Mouse (Mus musculus) left cerebral cortex, postnatal 14 days (tissue): ENCODE results near the gene Med27. TPM values are rescaled to one million over a fixed set of nuclear protein-coding genes. Genes with fewer than 3 reads are reported as not detected.

Experiments used
- DNase-seq, 2 experiments: peaks; one replicate each; pipeline ENCODE4 v3.0.0; 2021 to 2022; ENCODE audit warnings: low spot score in 2 of 2, mixed read lengths in 1 of 2
- intact Hi-C: fragments of 180-260 bp; cut with DNase I; formaldehyde crosslinking; loops from one replicate; pipeline ENCODE4 v1.15.1; 2025
- total RNA-seq, 2 experiments: library from RNA; stranded (reverse); gene quantifications; 2 replicates each; pipeline ENCODE4 v1.2.3; 2021

Gene Med27
- total RNA-seq, 2 experiments from 2014 or later = 34.6 to 35.6 TPM

DNA sequence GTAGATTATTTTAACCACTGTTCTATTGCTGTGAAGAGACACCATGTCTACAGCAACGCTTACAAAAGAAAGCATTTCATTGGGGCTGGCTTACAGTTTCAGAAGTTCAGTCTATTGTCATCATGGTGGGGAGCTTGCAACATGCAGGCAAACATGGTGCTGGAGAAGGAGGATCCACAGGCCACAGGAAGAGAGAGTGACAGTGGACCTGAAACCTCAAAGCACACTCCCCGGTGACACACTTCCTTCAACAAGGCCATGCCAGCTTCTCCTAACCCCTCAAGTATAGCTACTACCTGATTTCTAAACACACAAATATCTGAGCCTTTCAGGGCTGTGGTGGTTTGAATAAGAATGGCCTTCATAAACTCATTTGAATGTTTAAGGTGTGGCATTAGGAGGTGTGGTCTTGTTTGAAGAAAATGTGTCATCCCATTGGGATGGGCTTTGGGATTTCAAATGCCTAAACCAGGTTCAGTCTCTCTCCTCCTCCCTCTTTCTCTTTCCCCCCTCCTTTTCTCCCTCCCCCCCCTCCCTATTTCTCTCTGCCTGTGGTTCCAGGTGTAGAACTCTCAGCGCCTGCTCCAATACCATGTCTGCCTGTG, 111.8 kb downstream of the Med27 start:
- no peak for DNase-seq
- intact Hi-C loops = no loop called here

DNA sequence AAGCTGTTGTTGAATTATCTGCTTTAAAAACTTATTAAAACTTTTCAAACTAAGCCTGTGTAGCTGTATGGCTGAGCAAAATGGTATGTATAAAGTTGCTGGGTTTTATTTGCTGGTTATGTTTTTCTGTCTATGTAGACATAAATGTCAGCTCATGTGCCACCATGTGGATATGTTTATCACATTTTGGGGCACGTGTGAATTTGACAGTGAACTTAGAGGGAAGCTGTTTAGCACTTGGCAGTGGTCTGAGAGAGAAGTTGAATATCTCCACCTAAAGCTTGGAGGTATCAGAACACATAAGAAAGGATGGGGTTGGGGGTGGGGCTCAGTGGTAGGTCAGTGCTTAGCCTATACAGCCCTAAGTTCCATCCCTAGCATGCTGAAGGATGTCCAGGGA, 113.0 kb downstream of the Med27 start:
- DNase-seq = no peak
- intact Hi-C loops = no loop called here

DNA sequence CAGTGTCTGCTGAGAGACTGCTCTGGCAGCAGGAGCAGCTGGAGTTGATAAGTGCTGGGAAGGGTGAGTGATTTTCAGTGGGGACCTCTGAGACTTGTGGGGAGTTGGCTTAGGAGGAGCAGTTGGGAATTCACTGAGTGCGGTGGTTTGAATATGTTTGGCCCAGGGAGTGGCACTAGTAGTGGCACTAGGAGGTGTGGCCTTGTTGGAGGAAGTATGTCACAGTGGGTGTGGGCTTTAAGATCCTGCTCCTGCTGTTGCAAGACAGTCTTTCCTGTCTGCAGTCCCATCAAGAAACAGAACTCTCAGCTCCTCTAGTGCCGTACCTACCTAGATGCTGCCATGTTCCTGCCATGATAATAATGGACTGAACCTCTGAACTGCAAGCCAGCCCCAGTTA, 115.2 kb downstream of the Med27 start:
- DNase-seq = no peak
- intact Hi-C loops = no loop called here

DNA sequence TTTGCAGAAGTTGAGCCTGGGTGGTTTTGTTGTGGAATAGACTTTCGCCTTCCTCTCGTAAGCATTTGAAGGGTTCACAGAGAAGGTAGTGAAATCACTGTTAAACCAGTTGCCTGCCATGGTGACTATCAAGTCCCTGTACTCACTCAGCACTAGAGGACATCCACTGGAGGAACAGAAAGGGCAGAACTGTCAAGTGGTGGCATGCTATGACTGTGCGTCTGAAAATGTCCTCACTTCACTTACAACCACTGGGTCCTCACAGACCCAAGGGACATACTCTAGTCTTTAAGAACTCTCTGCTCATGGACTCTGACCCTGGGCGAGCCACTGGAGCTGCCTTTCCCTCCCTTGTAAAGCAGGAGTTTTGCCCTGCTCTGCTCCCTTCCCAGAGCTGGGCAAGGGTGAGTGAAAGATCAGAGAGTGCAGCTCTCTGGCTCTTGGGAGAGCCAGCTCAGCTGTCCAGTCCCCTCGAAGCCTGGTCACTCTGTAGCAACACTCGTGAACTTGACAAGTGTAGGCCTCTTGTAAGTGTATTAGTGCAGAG, 116.5 kb downstream of the Med27 start:
- DNase-seq = no peak
- intact Hi-C loops = no loop called here

- intact Hi-C loops = no loop called here
- DNase-seq = peak; percentile 77 to 78
These were observed 118.4 kb downstream of the Med27 start for GRCm38 (mm10) chr2:29464851-29465648.

DNA sequence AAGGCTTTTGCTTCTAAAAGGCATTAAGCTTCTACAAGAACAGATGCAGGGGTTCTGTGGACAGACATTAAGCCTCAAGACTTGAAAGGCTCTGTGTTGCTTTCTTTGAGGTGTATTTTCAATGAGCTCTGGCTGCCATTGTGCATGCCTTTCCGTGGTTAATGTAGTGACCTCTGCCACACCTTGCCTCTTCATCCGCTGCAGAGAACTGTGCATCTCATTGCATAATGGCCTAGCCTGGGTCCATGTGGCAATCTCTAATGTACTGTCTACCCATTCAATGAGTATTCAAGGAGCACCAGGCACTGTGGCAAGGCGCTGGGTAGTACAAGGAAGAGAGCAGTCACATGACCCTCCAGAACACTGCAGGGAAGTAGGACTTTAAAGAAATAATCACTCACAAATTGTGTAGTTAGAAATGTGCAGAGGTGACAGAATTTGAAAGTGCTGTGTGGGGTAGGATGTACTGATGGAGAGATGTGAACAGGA, 119.1 kb downstream of the Med27 start:
- intact Hi-C loops = no loop called here
- no peak for DNase-seq

- DNase-seq = no peak
- intact Hi-C loops = no loop called here
These were observed 119.8 kb downstream of the Med27 start for GRCm38 (mm10) chr2:29466396-29466795.

DNA sequence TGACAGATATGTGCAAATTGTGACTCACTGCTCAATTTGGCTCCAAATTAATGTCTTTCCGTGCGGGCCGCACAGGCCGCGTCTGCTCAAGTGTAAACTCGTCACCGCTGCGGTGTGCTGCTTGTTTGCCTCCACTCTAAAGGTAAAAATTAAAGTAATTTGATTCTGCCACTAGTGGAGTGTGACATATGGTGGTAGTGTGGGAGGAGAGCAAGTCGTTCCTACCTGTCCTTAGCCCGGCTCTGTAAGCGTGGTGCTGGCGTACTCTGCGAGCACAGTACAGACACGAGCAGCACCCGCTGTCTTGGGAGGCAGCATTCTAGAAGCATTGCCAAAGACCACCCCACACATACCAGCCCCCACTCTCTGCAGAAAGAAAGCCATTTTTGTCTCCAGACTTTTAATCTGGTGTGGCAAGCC, 121.9 kb downstream of the Med27 start:
- intact Hi-C loops = no loop called here

DNA sequence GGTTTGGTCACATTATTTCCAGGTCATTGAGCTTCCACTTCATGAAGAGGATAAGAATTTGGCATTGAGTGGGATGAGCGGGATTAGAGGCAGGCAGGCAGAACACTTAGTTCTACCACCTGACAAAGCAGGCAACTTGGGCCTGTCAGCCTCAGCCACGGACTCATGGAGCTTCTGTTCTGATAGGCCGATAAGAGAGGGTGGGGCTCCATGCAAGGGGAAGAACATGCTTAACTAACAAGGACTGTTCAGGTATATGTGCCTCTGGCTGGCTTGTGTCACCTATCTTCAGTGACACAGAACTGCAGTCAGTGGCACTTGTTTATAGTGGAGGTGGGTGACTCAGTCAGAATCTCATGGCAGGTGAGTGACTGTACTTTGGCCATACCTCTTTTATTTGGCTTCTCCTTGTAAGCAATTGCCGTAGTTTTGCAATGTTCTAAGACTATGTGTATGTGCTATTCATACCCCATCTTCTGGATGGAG, 126.4 kb downstream of the Med27 start:
- DNase-seq = no peak
- intact Hi-C loops = no loop called here

More for the DNA sequence above, 121.9 kb downstream of the Med27 start:
- peak; percentile 59 to 77 for DNase-seq

GRCm38 (mm10) chr2:29473907-29474306, 127.3 kb downstream of the Med27 start:
- no peak for DNase-seq
- intact Hi-C loops = no loop called here

GRCm38 (mm10) chr2:29476702-29477101, 130.1 kb downstream of the Med27 start:
- DNase-seq = no peak
- intact Hi-C loops = no loop called here

GRCm38 (mm10) chr2:29481856-29482255, 135.2 kb downstream of the Med27 start:
- no peak for DNase-seq
- intact Hi-C loops = no loop called here

DNA sequence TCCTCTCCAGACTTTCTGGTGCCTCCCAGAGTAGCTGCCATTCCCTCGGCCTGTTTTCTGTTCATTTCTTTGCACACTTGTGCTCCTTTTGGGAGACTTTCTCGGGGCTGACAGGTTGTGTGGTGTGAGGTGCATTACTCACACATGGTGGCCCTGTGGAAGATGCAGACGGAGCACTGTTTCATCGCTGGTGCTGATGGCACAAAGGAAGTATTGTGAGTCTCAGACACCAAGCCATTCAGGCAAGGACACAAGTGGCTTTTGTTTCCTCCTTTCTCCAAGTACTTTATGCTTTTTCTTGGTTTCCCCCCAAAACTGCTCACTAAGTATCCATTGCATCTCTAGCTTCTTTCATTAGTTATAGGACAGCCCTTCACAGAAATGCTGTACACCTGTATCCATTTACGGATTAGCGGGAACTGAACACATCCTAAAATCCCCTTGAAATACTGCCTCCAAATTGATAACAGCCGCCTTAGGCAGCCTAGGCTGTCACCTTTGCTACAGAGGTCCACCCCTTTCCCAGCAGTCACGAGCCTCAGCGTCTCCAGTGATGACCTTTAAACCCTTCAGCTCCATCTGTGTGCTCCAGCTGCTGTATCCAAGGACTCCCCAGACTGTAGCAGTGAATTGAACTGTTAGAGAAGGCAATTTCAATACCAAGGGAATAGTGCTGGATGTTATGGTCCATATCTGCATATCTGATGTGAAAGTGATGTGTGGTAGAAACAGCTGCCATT, 136.5 kb downstream of the Med27 start:
- no peak for DNase-seq
- intact Hi-C loops = no loop called here

GRCm38 (mm10) chr2:29485519-29485918, 138.9 kb downstream of the Med27 start:
- no peak for DNase-seq
- intact Hi-C loops = no loop called here

DNA sequence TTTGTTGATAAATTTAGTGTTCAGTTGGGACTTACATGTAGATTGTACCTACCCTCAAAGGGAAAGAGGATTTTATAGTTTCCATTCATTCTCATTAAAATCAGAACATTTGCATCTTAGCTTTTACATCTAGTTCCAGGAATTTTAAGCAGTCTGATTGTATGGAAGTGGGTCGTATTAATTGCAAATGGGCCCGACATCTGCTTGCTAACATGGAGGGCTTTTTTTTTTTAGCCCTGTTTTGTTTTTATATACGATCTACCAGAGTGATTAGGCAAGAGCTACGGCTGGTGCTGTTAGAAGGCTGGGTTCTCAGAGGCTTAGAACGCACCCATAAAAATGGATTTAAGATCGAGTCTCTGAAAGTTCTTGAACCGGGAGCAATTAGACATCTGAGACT, 139.9 kb downstream of the Med27 start:
- no peak for DNase-seq
- intact Hi-C loops = no loop called here

- intact Hi-C loops = no loop called here
- DNase-seq = no peak
These were observed 141.0 kb downstream of the Med27 start for GRCm38 (mm10) chr2:29487652-29488051.

DNA sequence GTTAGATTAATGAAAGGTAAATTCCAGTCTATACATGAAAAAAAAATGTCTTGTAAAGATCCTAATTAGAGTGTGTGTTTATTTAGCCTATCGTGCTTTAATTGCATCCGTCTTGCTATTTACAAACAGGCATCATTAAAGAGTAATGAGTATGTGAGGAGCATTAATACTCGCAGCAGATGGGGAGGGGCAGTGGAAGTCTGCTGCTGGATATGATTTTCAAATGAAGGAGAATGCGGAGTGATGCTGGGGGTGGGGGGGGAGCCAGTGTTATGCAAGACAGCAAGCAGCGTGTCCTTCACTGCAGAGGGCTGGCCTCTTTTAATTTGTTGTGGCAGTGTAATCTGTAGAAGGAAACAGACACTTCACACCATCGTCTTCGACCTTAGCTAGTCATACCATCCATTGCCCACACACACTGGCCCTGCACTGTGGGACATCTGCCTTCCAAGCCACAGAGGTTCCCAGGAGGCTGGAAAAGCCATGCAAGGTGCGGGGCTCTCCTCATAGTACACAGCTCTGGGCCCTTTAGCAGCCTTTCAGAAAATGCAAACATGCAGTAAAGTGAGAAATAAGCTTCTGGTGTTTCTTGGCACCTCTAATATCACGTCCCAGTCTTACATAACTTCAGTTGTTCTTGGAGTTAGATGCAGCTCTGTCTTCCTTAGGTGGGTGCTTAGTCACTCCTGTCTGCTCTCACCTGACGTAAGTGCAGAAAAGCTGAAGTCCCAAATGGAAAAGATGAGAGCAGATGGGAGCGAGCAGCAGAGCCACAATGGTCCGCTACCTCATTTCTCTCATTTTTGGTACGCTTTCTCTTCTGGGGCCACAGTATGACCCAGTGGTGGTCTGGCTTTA, 142.0 kb downstream of the Med27 start:
- intact Hi-C loops = no loop called here
- DNase-seq = no peak

- no peak for DNase-seq
These were observed 145.0 kb downstream of the Med27 start for GRCm38 (mm10) chr2:29491656-29492055.

DNA sequence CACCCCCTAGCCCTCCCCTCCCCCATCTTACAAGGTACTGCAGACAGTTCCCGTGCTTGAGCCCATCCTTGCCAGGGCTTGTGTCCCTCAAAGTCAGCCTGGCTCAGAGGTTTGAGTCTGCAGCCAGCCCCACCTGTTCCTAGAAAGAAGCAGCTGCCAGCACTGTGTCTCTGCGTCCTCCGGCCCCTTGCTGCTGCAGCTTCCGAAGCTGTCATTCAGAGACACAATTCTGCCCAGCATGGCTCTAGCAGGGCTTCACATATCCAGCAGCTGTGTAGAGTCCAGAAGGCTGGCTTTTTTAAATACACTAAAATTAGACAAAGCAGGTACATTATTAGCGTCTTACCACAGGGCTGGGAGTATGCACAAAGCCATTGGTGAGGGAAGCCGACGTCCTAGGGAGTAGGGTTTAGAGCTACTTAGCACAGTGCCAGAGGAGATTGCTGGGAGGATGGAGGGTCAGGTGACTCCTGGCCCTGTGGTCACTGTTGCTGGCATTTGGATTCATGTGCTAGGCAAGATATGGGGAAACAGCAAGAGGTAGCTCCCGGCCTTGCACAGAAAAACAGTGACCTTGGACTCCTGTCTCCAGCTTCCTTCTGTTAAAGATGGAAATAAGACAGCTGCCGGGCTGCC, 146.9 kb downstream of the Med27 start:
- intact Hi-C loops = no loop called here
- no peak for DNase-seq

More at GRCm38 (mm10) chr2:29491656-29492055, 145.0 kb downstream of the Med27 start:
- intact Hi-C loops = no loop called here
